Mouse (Mus musculus) midbrain, embryonic 14.5 days (tissue): ENCODE measurements around the gene Tank. TPM values are rescaled to one million over a fixed set of nuclear protein-coding genes. Genes with fewer than 3 reads are reported as not detected.

Experiments used
- ATAC-seq: fragments of 200-750 bp; cut with Nextera tagmentation; 2 replicates; pipeline ENCODE4 v1.8.0; 2017; ENCODE audit warnings: moderate number of reproducible peaks, moderate library complexity; ENCODE audit not compliant: low FRiP score, low TSS enrichment
- DNase-seq: peaks from one replicate; pipeline ENCODE4 v3.0.0-alpha.2; 2015
- H3K27ac ChIP-seq: fragments of 300-500 bp; sonication (generic); replicated peaks from 2 replicates; pipeline ENCODE4 v1.5.1; 2014; ENCODE audit warnings: mild to moderate bottlenecking, low read depth, low read length, moderate library complexity
- H3K27me3 ChIP-seq: fragments of 300-500 bp; sonication (generic); 2 replicates; pipeline ENCODE4 v1.6.1; 2014; ENCODE audit warnings: low read length, control low read depth, mixed read lengths; ENCODE audit not compliant: control insufficient read depth, insufficient read depth
- H3K36me3 ChIP-seq: fragments of 300-500 bp; sonication (generic); 2 replicates; pipeline ENCODE4 v1.6.1; 2014; ENCODE audit warnings: low read length, control low read depth; ENCODE audit not compliant: control insufficient read depth, insufficient read depth
- H3K4me1 ChIP-seq: fragments of 300-500 bp; sonication (generic); 2 replicates; pipeline ENCODE4 v1.6.1; 2014; ENCODE audit warnings: mild to moderate bottlenecking, antibody characterized with exemption, low read length, control low read depth; ENCODE audit not compliant: control insufficient read depth, insufficient read depth
- H3K4me2 ChIP-seq: fragments of 300-500 bp; sonication (generic); 2 replicates; pipeline ENCODE4 v1.6.1; 2014; ENCODE audit warnings: mild to moderate bottlenecking, low read length, moderate library complexity
- H3K4me3 ChIP-seq: fragments of 300-500 bp; sonication (generic); replicated peaks from 2 replicates; pipeline ENCODE4 v1.5.1; 2014; ENCODE audit warnings: low read depth, low read length
- H3K9ac ChIP-seq: fragments of 300-500 bp; sonication (generic); replicated peaks from 2 replicates; pipeline ENCODE4 v1.6.1; 2014; ENCODE audit warnings: mild to moderate bottlenecking, low read length, moderate library complexity
- H3K9me3 ChIP-seq: fragments of 300-500 bp; sonication (generic); 2 replicates; pipeline ENCODE4 v1.6.1; 2016; ENCODE audit warnings: low read length, control low read depth, mixed read lengths; ENCODE audit not compliant: control insufficient read depth
- WGBS: fragments of 180-500 bp; shearing (Covaris S2); extraction: QIAGEN DNeasy Blood & Tissue Kit; methylation state at CpG from one replicate; pipeline ENCODE4 v1.1.7; 2014; 5-methylcytosine and 5-hydroxymethylcytosine counted together
- polyA plus RNA-seq: library from polyadenylated mRNA; unstranded; fragments of >200 nt; fragmentation: Nextera tagmentation; extraction: Ambion mirVana; gene quantifications from 2 replicates; pipeline ENCODE4 v1.2.1, GENCODE M21; 2014

The Tank gene
- polyA plus RNA-seq, 1 experiment from 2014 or later, result 37.1 TPM

- WGBS, result 88% methylated on average over 3 of the region's 3 CpGs
- no peak for DNase-seq
- H3K9me3 ChIP-seq, result no peaks in the 10 kb centered on the region
- no peak for ATAC-seq
- H3K27ac ChIP-seq, result no peak overlapping the region
- H3K4me3 ChIP-seq, result no peak overlapping the region
- H3K9ac ChIP-seq, result no peak overlapping the region
- no peaks in the 10 kb centered on the region for H3K27me3 ChIP-seq
- H3K4me1 ChIP-seq, result no peaks in the 10 kb centered on the region
- no peak overlapping the region for H3K4me2 ChIP-seq
- no peaks in the 10 kb centered on the region for H3K36me3 ChIP-seq
Observed at GRCm38 (mm10) chr2:61586166-61586565, 7.8 kb downstream of the Tank start.

DNA sequence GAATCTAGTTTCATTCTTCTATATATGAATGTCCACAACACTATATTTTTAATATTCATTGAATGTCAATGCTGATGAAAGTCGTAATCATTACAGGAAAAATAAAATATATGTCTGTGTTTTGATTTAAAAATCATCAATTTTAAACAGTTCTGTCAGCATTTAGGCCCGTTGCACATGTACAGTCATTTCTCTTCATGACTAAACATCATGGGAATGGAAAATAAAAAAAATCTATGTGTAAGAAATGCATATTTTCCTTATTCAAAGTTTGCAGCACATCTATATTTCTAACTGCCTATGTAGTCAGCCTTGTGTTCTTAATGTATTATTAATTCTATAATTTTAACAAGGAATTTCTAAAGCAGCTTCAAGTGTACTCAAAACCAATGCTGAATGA lies 12.4 kb downstream of the Tank start:
- DNase-seq (no peak), ATAC-seq (no peak)
- H3K36me3 ChIP-seq, result no peaks in the 10 kb centered on the region
- H3K27ac ChIP-seq, result no peak overlapping the region
- no peak overlapping the region for H3K4me3 ChIP-seq
- no peak overlapping the region for H3K9ac ChIP-seq
- H3K9me3 ChIP-seq, result no peaks in the 10 kb centered on the region
- H3K27me3 ChIP-seq, result no peaks in the 10 kb centered on the region
- H3K4me1 ChIP-seq, result peaks cover 6% of the 10 kb centered on the region; the same call in 1 of the 2 replicates
- H3K4me2 ChIP-seq, result no peak overlapping the region
- WGBS, result 93% methylated on average over 2 of the region's 2 CpGs

- H3K9ac ChIP-seq, result no peak overlapping the region
- H3K4me1 ChIP-seq, result peaks cover 6% of the 10 kb centered on the region; the same call in 1 of the 2 replicates
- no peak for DNase-seq
- H3K9me3 ChIP-seq, result no peaks in the 10 kb centered on the region
- no peak overlapping the region for H3K4me3 ChIP-seq
- H3K4me2 ChIP-seq, result no peak overlapping the region
- no peaks in the 10 kb centered on the region for H3K27me3 ChIP-seq
- H3K36me3 ChIP-seq, result no peaks in the 10 kb centered on the region
- ATAC-seq, result no peak
- 96% methylated on average over 3 of the region's 3 CpGs for WGBS
- no peak overlapping the region for H3K27ac ChIP-seq
Observed at GRCm38 (mm10) chr2:61592095-61592494, 13.7 kb downstream of the Tank start.

DNA sequence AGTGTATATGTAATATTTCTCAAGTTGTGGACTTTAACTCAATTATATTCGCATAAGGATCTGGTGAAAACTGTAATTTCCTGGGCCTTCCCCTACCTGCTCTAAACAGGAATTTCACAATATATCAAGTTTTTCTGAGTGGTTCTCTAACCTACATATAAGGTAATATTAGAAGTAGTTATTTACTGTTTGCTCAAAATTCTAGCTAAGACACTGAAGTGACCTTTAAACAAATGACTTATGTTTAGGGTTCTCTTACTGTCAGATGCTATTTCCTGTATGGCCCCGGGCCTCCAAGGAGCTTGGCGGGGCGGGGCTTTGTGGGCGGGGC lies 14.3 kb downstream of the Tank start:
- Histone ChIP-seq H3K27ac (peak overlapping the region; percentile 72; the same call in 1 of the 2 replicates), H3K9ac (0 out of 2 replicates have a peak overlapping the region, but pooled peaks have one; percentile 76), H3K27me3 (no peaks in the 10 kb centered on the region), H3K4me2 (peak overlapping the region; percentile 88), H3K4me1 (peaks cover 6% of the 10 kb centered on the region; the same call in 1 of the 2 replicates), H3K9me3 (no peaks in the 10 kb centered on the region), H3K4me3 (peak overlapping the region; percentile 91), H3K36me3 (no peaks in the 10 kb centered on the region)
- ATAC-seq (no peak), DNase-seq (no peak)
- 18% methylated on average over 5 of the region's 5 CpGs for WGBS

- Histone ChIP-seq H3K9ac (peak overlapping the region; percentile 76), H3K27ac (peak overlapping the region; percentile 72), H3K4me3 (peak overlapping the region; percentile 91), H3K36me3 (no peaks in the 10 kb centered on the region), H3K4me1 (peaks cover 6% of the 10 kb centered on the region; the same call in 1 of the 2 replicates), H3K27me3 (no peaks in the 10 kb centered on the region), H3K4me2 (peak overlapping the region; percentile 88), H3K9me3 (no peaks in the 10 kb centered on the region)
- peak; percentile 96 for ATAC-seq
- under 1% methylated on average over 62 of the region's 62 CpGs for WGBS
- peak; percentile 90 for DNase-seq
Observed at GRCm38 (mm10) chr2:61593030-61593811, 14.8 kb downstream of the Tank start.

GRCm38 (mm10) chr2:61593871-61594304 lies 15.5 kb downstream of the Tank start:
- Histone ChIP-seq H3K4me1 (peaks cover 6% of the 10 kb centered on the region; the same call in 1 of the 2 replicates), H3K27ac (no peak overlapping the region), H3K9ac (peak overlapping the region; percentile 76), H3K27me3 (no peaks in the 10 kb centered on the region), H3K4me2 (peak overlapping the region; percentile 88), H3K4me3 (peak overlapping the region; percentile 91), H3K36me3 (no peaks in the 10 kb centered on the region), H3K9me3 (no peaks in the 10 kb centered on the region)
- ATAC-seq (no peak), DNase-seq (peak; percentile 26)
- WGBS, result 4% methylated on average over 12 of the region's 12 CpGs

DNA sequence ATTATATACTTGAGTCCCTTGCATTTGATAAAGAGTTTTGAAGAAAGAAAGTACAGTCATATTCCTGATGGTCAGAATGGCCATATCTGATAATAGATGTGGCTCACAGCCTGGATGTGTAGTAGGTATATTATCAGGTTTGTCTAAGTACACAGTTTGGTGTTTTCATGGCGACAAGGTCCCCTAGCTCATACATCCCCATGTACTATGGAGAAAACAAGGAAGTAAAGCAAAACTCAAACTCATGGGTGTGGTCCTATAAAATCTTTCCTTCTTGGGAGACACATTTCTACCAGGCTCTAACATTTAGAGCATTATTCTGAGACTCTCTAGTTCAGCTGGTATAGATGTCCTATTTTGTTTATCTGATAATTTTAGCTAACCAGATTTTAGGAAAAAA lies 21.3 kb downstream of the Tank start:
- Histone ChIP-seq H3K27ac (no peak overlapping the region), H3K4me2 (no peak overlapping the region), H3K4me3 (no peak overlapping the region), H3K9ac (no peak overlapping the region), H3K4me1 (no peaks in the 10 kb centered on the region), H3K27me3 (no peaks in the 10 kb centered on the region), H3K9me3 (no peaks in the 10 kb centered on the region), H3K36me3 (no peaks in the 10 kb centered on the region)
- WGBS, result 93% methylated on average over 1 of the region's 1 CpGs
- ATAC-seq, result no peak
- no peak for DNase-seq

- no peaks in the 10 kb centered on the region for H3K4me1 ChIP-seq
- DNase-seq (no peak), ATAC-seq (no peak)
- WGBS, result 76% methylated on average over 3 of the region's 3 CpGs
- H3K9me3 ChIP-seq, result no peaks in the 10 kb centered on the region
- H3K4me2 ChIP-seq, result no peak overlapping the region
- no peak overlapping the region for H3K4me3 ChIP-seq
- H3K27ac ChIP-seq, result no peak overlapping the region
- H3K36me3 ChIP-seq, result no peaks in the 10 kb centered on the region
- H3K27me3 ChIP-seq, result no peaks in the 10 kb centered on the region
- no peak overlapping the region for H3K9ac ChIP-seq
Observed at GRCm38 (mm10) chr2:61603461-61603860, 25.1 kb downstream of the Tank start.

DNA sequence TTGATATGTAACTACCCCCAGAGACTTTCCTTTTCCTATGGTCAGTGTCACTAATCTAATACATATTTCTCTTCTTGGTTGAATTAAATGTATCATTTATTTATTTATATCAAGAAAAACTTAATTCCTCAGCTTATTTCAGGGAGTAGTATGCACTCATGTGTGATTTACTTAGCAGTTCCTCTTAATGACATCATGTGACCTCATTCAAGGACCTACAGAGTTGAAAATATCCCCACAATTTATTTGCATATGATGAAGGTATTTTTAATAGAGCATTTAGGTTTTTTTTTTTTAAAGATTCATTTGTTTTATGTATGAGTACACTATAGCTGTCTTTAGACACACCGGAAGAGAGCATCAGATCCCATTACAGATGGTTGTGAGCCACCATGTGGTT lies 28.6 kb downstream of the Tank start:
- WGBS, result 96% methylated on average over 1 of the region's 1 CpGs
- Histone ChIP-seq H3K9me3 (no peaks in the 10 kb centered on the region), H3K4me1 (no peaks in the 10 kb centered on the region), H3K4me2 (no peak overlapping the region), H3K36me3 (no peaks in the 10 kb centered on the region), H3K4me3 (no peak overlapping the region), H3K27me3 (no peaks in the 10 kb centered on the region), H3K9ac (no peak overlapping the region), H3K27ac (no peak overlapping the region)
- DNase-seq (no peak), ATAC-seq (no peak)
